Mouse (Mus musculus): ENCODE data around the gene Mlh3.

DNA sequence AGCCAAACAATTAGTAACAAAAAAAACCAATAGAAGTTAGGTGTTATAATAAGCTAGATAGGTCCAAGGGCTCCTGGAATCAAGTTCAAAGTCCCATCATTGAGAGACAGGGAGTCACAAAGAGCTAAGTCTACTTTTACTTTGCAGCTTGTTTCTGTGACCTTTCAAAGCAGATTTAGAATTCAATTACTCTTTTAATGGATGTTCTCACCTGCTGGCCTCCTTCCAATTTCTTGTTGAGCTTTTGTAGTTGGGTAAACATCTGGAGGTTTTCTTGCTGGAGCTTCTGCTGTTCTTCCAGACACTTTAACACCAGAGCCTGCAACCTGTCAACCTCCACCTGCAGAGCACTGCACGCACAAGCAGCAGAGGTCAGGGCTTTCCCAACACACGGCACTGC is 32.9 kb upstream of the Mlh3 start:
- TF ChIP-seq GATA1 (IDR thresholded peaks at IDR 0.05; ENCODE audit: borderline replicate concordance, low read length) (no peak), CTCF (IDR thresholded peaks at IDR 0.05; ENCODE audit: low read depth, low read length) (no peak), TAL1 (conservative IDR thresholded peaks at IDR 0.05; ENCODE audit: low read depth, low read length) (no peak), GATA2 (IDR thresholded peaks at IDR 0.05; ENCODE audit: borderline replicate concordance, low read depth, low read length) (no peak), POLR2AphosphoS5 (IDR thresholded peaks at IDR 0.05; ENCODE audit: insufficient replicate concordance, low read depth, low read length) (no peak)

Data from G1E (cell line).